Mouse (Mus musculus): Measurements from ENCODE around the gene Ppan. TPM values are rescaled to one million over a fixed set of nuclear protein-coding genes. Genes with fewer than 3 reads are reported as not detected.

The Ppan gene
- total RNA-seq (2023), result 10 to 100 TPM; 40.2 to 45.5 TPM

GRCm38 (mm10) chr9:20887704-20888385, at the start of gene Ppan:
Gene Ppan (plus strand): TSS chr9:20888175.

GRCm38 (mm10) chr9:20868448-20869001, 19.4 kb upstream of the Ppan start, which contains the start of gene A230050P20Rik:
Gene A230050P20Rik (plus strand): TSS chr9:20868642.

GRCm38 (mm10) chr9:20879097-20879792, 8.7 kb upstream of the Ppan start, which contains the start of gene Angptl6:
Gene Angptl6 (minus strand): TSS chr9:20879727.

GRCm38 (mm10) chr9:20898511-20899073, 10.6 kb downstream of the Ppan start, which contains the start of gene Eif3g:
Gene Eif3g (minus strand): TSS chr9:20898623.

Other genes starting within 250 kb of the Ppan start
- 100 to 1,000 TPM; 276 to 300 TPM for gene Ubl5, start 245.3 kb upstream of the Ppan start, total RNA-seq (2023)
- gene Fbxl12, start 243.4 kb upstream of the Ppan start, total RNA-seq (2023), result 10 to 100 TPM; 26.1 to 30.7 TPM
- 10 to 100 TPM in 1 of 2 experiments, 1 to 10 TPM in 1; 9.9 to 10.1 TPM for gene Pin1, start 236.1 kb upstream of the Ppan start, total RNA-seq (2023)
- gene Olfm2, start 141.8 kb upstream of the Ppan start, total RNA-seq (2023), result not detected
- gene Col5a3, start 73.1 kb upstream of the Ppan start, total RNA-seq (2023), result under 1 TPM in 1 of 2 experiments, not detected in 1; 0.13 TPM
- gene Rdh8, start 69.7 kb upstream of the Ppan start, total RNA-seq (2023), result not detected
- 10 to 100 TPM; 17.2 to 19.6 TPM for gene A230050P20Rik, start 19.5 kb upstream of the Ppan start, total RNA-seq (2023)
- gene Angptl6, start 8.4 kb upstream of the Ppan start, total RNA-seq (2023), result 1 to 10 TPM in 1 of 2 experiments, under 1 TPM in 1; 0.88 to 1.1 TPM
- 100 to 1,000 TPM; 118 to 121 TPM for gene Eif3g, start 10.4 kb downstream of the Ppan start, total RNA-seq (2023)
- gene Dnmt1, start 71.7 kb downstream of the Ppan start, total RNA-seq (2023), result 10 to 100 TPM; 33.0 to 34.9 TPM
- gene S1pr2, start 88.6 kb downstream of the Ppan start, total RNA-seq (2023), result 10 to 100 TPM; 13.7 to 15.0 TPM
- 10 to 100 TPM; 55.9 to 65.5 TPM for gene Mrpl4, start 114.6 kb downstream of the Ppan start, total RNA-seq (2023)
- 100 to 1,000 TPM; 170 to 179 TPM for gene Icam1, start 127.8 kb downstream of the Ppan start, total RNA-seq (2023)
- gene Icam4, start 141.2 kb downstream of the Ppan start, total RNA-seq (2023), result 1 to 10 TPM; 1.8 to 3.4 TPM
- gene Icam5, start 143.9 kb downstream of the Ppan start, total RNA-seq (2023), result under 1 TPM; 0.33 to 0.47 TPM
- 1 to 10 TPM in 1 of 2 experiments, not detected in 1; 1.0 TPM for gene Zglp1, start 178.9 kb downstream of the Ppan start, total RNA-seq (2023)
- under 1 TPM in 1 of 2 experiments, not detected in 1; 0.52 TPM for gene Gm49373, start 184.9 kb downstream of the Ppan start, total RNA-seq (2023)
- gene Fdx1l, start 185.4 kb downstream of the Ppan start, total RNA-seq (2023), result 10 to 100 TPM; 20.9 to 22.5 TPM
- 1 to 10 TPM; 2.8 to 5.1 TPM for gene Gm38431, start 203.8 kb downstream of the Ppan start, total RNA-seq (2023)
- 10 to 100 TPM; 63.3 to 65.2 TPM for gene Raver1, start 203.8 kb downstream of the Ppan start, total RNA-seq (2023)
- 10 to 100 TPM; 89.4 to 95.2 TPM for gene Tyk2, start 243.1 kb downstream of the Ppan start, total RNA-seq (2023)

All from monocyte, adult 59 days (primary cell).